Mouse (Mus musculus) left cerebral cortex, adult 9 months (tissue): ENCODE data around the gene Mb21d2.

ENCODE experiments used
- DNase-seq, 2 experiments: peaks; one replicate each; pipeline ENCODE4 v3.0.0; 2022; ENCODE audit warnings: low spot score in 2 of 2

The Mb21d2 gene

DNA sequence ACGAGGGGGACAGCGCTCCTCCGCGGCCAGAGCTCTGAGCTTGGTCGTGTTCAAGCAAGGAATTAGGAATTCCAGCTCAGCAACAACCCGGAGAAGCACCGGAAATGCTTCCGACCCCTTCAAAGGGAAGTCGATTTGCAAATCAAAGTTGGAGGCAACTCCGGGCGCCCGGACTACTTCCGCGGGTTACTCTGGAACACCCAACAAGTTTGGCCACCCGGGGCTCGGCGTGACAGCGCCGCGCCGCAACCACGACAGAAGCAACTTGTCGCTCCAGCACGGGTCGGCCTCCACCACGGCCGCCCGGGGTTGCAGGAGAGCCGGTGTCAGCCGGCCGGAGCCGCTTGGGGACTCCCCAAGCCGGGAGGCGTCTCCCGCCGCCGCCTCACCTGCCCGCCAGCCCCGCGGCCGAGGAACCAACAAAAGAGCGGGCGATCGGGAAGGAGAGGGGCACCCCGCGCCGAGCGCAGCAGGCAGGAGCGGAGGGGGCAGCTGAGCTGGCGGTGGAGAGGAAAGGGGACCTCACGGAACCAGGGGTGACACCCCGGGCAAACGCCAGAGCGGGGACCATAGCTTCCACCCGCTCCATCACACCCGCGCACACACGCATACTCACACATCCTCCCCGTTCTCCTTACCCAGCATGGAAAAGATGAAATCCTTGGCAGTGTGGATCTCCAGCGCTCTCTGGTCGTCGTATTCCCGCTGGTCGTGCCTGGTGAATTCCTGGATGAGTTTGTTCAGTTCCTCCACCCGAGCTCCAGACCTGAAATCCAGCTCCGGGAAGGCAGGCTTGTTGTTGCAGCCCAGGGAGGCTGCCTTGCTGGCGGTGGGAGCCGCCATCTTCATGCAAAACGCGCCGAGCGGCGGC lies at the start of gene Mb21d2:
TSS of gene Mb21d2 (minus strand) at position 859 of the 871 bp plus-strand sequence.
- peak; percentile 42 to 54 for DNase-seq

DNA sequence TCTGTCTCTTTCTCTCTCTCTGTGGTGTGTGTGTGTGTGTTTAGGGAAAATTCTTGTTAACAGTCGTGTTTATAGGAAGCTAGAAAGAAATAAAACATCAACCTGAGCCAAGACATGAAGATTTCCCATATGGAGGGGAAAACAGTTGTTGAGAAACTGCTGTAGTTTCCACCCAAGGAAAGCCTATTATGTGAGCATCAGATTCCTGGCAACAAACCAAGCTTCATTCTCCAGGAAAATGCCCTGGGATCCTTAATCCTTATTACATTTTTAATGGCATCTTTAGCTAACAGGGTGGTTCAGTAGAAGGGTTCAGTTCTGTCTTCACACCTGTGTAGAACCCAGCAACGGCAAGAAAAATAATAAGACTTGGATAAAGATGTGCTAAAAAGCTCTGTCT lies 36.8 kb upstream of the Mb21d2 start:
- DNase-seq: no peak

DNA sequence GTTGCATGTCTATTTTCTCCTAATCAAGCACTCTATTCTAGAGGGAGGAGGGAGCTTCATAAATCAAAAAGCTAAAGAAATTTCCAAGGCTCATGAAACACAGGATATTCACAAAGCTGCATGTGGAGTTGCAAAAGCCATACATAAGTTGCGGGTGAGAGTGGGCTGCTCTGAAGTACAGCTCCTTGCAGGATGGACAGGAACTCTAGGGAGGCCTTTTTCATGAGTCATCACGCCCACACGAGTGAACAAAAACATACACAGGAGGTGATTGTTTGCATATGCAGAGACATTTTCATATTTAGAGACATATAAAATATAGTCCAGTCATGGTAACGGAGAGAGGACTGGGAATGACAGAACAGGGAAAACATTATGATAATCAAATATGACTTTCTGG lies 34.6 kb upstream of the Mb21d2 start:
- peak in 1 of 2 experiments; percentile 3 for DNase-seq

DNA sequence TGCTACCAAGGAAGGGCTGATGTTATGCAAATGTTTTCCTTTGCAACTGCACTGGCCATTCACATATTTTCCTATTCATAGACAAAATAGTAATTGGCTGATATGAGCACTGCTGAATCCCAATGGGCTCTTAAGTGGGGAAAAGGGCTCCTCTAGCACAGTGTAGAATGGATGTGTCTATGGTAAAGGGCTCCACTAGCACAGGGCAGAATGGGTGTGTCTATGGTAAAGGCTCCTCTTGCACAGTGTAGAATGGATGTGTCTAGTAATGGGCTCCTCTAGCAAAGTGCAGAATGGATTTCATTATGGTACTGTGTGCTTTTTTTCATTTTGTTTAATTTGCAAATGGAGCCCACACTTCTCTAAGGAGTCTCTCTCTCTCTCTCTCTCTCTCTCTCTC lies 33.5 kb upstream of the Mb21d2 start:
- no peak for DNase-seq

DNA sequence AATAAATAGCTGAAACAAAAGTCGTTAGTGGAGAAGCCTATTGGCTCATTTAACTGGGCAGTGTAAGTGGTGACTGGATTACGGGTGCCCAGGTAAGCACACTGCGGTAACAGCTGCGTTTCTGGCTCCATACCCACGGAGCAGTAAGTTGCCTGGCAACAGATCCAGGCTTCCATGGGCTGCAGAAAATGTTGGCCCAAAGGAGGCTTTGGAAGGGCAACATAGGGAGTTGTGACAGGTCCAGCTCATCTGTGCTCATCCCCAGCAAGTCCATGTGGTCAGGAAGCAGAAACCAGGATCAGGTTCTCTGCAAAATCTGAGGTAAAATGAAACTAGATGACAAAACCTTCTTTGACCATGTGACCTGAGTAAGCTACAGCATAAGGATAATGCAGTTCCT lies 20.3 kb upstream of the Mb21d2 start:
- DNase-seq: no peak

DNA sequence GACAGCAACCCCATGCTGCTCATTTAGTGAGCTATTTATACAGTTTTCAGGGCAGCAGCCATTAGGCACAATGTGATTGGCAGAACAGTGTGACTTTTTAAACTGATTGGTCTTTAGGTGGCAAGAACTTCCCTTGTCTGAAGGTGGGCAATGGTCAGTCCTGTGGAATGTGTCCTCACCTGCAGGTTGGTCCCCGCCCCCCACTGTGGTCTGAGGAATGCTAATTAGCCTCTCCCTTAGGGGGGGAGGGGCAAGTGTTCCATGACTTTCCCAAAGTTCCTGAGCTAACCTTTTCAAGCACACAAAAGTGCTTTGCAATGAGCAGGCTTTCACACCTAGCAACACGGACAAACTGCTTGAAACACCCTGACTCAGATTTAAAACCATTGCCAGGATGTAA lies 13.8 kb upstream of the Mb21d2 start:
- DNase-seq: no peak

DNA sequence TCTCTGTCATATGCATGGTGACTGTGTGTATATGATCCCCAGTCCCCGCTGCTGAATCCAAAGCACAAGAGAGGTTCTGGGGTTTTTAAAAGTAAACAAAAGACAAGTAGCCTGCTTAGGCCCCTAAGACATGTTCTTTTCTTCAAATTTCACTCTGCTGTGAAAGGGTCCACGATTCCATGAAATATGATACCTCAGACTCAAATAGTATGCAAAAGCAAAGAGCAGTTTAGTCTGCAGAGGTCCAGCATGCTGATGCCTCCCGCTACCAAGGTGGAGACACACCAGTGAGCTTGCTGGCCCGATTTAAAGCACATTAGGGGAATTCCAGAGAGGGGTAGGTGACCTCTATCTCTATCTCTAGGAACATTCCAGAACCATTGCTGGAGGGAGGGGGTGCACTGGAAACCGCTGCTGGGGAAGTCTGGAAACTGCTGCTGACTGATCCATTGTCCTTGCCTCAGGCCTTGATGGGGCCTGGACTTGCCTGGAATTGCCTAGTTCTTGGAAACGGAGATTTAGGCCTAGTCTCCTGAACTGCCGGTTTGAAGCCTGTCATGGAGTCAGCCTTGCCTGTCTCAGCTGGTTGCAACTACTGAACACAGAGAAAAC lies 6.8 kb upstream of the Mb21d2 start:
- DNase-seq: no peak

DNA sequence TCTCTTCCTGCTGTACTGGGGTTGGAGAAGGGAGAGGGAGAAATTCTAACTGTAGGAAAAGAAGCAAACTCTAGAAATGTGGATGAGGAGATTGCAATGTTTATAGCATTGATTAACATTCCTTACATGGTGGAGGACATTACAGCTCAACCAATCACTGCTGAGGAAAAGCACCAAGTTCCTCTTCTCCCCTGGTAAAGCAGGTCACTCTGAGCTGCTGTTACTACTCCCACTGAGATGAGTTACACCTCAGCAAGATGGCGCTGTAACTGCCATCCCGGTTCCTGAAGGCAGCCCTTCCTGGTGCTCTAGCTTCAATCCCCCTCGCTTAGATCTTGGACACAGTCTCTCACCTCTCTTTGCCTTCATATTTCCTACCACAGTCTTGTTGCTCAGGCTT lies 6.2 kb upstream of the Mb21d2 start:
- DNase-seq: no peak

DNA sequence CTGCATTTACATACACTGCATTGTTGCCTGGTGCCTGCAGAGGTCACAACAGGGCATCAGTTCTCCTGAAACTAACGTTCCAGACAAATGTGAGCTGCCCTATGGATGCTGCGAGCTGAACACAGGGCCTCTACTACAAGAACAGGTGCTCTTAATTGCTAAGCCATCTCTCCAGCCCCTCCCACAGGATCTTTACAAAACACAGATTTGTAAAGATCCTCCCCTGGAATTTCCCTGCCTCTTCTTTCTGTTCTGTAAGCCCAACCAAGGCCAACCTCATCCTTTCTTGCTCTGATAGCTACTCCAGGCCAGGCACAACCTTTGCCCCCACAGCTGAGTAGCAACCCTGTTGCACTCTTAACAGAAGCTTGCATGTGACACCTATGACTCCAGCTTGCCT lies 1.7 kb upstream of the Mb21d2 start:
- DNase-seq: no peak

DNA sequence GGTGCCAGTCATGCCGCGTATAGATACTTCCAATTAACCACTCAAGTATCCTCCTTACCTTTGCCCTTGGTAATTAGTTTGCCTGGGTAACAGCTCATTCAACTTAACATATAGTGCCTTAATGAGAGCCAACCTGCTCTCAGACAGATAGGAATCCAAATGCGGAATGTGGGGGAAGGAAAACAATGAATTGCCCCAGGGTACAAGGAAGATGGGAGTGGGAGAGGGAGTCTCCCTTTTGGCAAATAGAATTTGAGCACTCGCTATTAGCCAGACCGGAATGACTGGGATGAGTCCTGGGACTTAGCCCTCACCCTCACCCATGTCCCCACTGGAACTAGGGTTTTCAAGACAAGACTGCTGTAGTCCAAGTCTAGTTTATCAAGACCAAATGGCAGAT lies 953 bp upstream of the Mb21d2 start:
- DNase-seq: no peak

DNA sequence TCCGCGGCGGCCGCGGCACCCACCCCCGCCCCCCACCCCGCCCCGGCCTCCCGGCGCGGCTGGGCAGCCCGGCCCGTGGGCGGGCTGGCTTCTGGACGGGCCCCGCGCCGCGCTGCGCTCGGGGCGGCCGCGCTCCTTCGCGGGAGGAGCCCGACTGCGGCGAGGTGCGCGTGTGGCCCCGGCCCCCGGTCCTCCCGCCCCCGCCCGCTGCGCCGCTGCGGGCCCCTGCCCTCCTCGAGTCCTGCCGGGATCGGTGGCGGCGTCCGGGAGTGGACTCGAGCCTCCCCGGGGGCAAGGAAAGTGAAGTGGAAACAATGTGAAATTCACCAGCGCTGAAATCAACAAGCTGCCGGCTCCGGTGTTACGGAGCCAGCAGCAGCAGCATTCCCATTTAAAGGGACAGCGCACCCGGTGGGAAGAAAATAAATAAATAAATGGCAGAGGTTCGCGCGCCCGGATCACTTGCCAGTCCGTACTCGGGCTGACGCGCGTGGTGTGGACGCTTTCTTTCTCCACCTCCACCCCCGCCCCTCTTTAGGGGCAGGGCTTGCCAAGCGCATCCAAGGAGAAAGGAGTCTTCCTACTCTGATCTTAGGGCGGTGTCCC lies 316 bp upstream of the Mb21d2 start:
- DNase-seq: peak in 1 of 2 experiments; percentile 54

DNA sequence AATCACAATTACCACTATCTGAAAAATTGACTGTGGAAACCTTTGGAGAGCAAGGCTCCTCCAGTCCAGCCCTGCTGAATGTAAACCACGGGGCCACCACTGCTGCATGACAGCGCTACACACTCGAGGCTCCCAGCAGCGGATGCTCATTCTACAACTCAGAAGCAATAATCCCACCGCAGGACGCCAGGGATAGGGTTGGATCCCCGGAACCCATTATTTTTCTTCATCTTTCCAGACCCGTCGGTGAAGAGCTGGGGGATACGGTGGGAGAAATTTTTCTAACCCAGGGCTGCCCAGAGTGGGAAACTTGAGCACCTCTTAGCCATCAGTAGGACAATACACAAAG lies 1.0 kb downstream of the Mb21d2 start:
- DNase-seq: peak in 1 of 2 experiments; percentile 29

DNA sequence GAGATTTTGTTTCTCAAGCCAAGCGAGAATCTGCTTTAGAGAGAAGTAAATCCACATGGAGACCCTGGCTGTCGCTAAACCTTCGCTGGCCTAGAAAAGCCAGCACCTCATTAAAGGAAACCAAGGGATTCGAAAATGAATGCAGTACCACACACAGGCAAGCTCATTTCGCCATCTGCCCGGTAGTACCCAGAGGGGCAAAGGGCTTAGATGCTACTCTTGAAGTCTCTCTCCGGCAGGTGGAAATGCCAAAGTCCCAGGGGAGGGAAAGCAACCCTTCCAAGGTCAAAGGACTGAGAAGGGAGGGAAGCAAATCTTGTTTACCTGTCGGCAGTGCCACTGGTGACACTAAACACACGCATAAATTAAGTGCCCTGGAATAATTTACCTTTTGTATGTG lies 2.1 kb downstream of the Mb21d2 start:
- no peak for DNase-seq

DNA sequence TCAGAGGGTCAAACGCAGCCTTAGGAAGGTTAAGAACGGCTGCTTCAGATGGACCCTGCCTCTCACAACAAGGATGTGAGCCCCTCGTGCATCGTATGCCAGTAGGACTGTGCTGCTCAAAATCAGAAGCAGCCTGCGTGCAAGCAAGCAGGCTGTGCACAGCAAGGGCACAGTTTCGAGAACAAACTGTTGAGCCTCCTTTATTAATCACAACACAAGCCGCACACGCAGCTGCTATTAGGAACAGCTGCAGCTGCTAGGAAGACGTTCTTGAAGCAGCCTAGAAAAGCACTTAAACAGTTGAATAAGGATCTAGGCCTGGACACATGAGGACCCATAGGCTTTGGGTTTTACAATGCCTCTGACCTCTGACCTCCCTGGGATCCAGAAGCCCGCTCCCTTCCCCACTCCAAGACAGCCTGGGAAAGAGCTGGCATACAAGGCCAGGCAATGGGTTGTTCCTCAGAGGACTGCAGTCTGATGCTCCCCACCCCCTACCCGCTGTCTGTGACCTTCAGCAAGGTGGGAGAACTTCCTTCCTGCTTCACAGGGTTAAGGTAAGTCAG lies 10.1 kb downstream of the Mb21d2 start:
- DNase-seq: no peak

DNA sequence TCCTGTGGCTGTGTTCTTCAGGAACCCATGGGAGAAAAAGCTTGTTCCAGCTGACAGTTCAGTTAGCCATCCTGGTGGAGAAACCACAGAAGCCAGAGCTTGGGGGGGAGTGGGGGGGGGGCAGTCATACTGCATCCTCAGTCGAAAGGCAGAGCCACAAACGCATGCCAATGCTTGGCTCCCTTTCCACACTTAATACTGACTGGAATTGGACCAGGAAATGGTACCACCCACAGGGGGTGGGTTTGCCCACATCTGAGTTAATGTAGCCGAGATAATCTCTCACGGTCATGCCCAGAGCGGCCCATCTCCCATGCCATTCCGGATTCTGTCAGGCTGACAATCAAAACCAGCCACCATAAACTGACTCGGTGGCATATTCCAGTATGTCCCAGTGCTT lies 14.1 kb downstream of the Mb21d2 start:
- no peak for DNase-seq

DNA sequence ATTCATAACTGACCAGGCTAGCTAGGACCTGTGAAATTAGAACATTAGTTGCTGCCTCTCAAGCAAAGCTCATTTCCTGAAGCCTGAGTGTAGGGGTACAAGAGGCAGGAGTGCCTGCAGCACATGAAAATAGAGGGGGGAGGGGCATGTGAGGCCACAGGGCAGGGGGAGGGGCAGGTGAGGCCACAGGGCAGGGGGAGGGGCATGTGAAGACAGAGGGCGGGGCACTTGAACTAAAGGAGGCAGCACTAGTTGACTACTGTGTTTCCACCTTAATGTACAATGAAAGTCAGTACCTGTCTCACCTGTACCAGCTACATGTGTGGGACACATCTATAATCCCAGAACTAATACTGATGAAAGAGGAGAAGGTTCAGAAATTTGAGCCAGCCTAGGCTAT lies 14.8 kb downstream of the Mb21d2 start:
- no peak for DNase-seq

DNA sequence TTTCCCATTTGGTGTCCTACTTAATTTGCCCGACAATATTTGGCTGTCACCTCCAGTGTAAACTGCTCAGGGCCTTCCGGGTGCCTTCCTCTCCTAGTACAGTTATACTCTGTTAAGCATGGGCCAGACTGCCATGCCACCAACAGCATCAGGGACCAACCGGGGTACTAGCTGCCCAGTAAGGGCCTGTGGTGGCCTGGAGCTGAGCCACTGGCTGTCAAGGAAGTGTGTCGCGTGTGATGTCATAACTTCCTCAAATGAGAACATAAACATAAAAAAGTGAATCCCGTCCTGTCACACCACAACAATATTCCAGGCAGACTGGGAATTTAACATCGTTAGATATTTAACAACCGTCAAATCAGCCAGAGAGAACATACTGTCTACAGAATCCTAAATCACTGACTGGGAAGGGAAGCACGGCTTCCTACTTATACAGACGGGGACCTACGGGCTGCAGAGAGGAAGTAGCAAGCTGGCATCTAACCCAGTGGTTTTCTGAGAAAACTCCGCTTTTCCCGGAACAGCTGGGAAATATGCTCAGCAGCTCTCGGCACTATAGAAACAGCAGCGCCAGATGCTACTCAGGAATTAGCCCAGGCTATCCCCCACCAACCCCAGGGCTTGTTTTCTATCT lies 17.9 kb downstream of the Mb21d2 start:
- no peak for DNase-seq

DNA sequence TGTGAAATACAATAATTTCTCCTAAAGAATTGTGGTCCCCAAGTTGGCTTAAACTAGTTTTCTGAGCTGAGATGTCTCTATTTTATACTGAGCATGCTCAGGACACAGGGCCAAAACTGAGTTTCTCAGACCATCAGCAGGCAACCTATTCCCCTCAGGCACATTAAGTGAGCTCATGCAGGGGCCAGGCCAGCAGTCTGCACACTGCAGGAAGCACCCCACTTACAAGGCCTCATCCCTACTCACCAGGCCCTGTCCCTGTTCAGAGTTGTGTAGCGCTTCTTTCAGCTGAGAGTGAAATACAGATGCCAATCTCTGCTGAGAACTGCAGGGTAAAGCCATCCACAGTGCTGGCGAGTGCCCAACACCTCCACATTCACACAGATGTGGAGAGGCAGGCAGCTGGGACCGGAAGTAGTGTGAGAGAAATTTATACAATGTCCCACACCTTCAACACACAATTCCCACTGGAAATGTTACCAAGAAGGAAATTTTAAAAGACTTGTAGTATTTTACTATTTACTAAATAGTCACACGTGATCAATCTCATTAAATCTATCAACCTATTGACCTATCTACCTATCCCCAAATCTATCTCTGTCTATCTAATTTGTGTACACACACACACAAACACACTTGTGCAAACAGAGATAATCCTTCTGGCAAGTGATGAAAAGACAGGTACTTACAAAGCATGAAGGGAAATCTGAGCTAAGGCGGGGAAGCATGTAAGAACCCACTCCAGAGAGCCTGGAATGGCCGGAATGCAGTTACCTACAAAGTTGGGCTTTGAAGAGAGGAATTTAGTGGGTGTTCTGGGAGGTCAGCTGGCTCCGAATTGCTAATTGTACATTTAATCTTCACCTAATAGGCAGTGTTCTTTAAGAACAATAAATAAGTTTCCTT lies 22.9 kb downstream of the Mb21d2 start:
- DNase-seq: no peak

DNA sequence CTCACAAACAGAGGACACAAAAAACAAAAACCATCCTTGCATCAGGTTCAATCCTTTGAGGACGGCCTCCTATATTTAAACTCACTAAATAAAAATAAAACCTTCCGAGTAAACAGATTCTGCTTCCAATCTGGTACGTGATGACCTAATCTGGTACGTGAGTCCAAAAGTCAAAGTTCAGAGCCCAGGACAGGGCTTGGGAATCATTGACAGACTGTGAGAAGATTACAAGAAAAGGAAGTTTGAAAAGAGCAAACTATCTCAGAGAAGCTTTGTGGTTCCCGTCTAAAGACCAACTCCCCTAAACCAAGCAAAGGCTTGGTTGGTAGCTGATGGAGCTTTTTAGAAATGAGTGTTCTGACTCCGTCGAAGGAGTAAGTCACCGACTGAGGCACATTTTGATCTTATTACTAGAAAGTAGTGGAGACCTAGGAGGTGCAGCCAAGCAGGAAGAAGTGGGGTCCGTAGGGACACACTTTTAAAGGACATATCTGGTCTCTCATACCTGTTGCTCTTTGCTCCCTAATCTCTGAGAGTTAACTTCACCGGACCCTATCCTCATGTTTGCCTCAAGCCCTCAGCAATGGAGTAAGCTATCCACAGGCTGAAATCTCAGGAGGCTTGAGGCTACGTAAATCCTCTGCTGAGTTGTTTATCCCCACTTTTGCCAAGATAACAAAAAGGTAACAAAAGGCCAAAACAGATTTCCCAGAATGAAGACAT lies 23.7 kb downstream of the Mb21d2 start:
- DNase-seq: no peak
